Mouse (Mus musculus) neutrophil, adult 65 days (primary cell): Measurements from ENCODE around the gene Tuba1c. TPM values are rescaled to one million over a fixed set of nuclear protein-coding genes. Genes with fewer than 3 reads are reported as not detected.

Experiments
- total RNA-seq: library from RNA; stranded (reverse); gene quantifications from 2 replicates; pipeline ENCODE4 v1.2.4, GENCODE M21; 2023

Tuba1c gene
- 306 and 319 TPM in 2 replicates for total RNA-seq

DNA sequence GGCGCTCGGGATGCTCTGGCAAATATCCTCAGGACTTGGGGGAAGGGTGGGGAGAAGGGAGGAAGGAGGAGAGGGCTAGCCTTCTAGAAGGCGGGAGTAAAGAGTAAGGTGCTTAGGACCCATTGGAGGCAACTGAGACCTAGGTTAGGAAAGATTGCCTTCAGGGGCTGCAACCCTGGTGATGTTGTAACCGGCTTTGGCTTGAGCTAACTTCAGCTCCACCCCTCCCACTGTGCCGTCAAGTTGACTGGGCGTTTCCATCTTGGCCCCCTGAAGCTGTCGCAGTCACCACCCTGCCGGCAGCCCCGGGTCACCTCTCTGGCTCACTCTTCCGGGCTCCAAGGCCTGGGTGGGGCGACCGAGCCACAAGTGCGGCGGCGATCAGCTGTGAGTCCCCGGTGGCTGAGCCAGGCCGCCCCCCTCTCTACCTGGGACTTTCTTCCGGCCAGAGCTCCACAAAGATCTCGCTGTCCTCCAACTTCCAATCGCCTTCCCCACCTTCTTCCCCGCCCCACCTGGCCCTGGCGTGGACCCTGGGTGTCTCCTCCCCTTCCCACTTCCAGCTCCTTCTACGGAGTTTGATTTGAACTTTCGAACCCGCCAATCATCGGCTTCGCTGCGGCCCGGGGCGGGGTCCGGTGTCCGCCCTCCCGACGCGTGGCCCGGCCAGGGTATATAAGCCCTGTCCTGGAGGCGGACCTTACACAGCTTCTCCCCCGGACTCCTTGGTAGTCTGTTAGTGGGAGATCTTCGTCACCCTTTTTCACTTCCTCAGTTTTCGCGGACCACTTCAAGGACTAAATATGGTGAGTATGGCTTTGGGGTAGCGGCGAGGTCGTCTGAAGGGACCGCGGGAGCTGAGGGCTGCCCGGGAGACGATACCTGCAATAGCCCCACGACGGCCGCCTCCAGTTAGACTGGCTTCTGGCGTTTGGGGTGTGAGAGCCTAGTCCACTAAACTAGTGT, at the start of gene Tuba1c:
Gene Tuba1c (plus strand): TSS at position 273 of the 966 bp plus-strand sequence.

DNA sequence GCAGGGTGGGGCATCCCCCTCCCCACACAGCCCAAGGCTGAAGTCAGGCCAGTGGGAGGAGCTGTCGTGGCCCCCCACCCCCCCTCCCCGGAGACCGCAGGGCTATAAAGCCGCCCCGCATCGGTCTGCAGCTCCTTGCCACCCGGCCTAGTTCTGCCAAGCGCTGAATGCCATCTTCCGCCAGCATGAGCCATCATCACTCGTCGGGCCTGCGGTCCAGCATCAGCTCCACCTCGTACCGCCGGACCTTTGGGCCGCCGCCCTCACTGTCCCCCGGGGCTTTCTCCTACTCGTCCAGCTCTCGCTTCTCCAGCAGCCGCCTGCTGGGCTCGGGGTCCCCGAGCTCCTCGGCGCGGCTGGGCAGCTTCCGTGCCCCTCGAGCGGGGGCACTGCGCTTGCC, 25.3 kb downstream of the Tuba1c start, which contains the start of gene Prph:
Gene Prph (plus strand): TSS at position 135 of the 400 bp plus-strand sequence.

GRCm38 (mm10) chr15:99074019-99074599, 44.4 kb downstream of the Tuba1c start, which contains the start of gene Troap:
TSS of gene Troap (plus strand) at chr15:99074575.

GRCm38 (mm10) chr15:99087253-99088075, 57.8 kb downstream of the Tuba1c start, which contains the start of gene C1ql4:
TSS of gene C1ql4 (minus strand) at chr15:99087817.

Other genes starting within 250 kb of the Tuba1c start
- not detected in 2 replicates for gene Wnt1, start 240.0 kb upstream of the Tuba1c start, total RNA-seq
- gene Ddn, start 220.4 kb upstream of the Tuba1c start, total RNA-seq: not detected in 2 replicates
- 158 and 237 TPM in 2 replicates for gene Prkag1, start 198.4 kb upstream of the Tuba1c start, total RNA-seq
- gene Kmt2d, start 158.7 kb upstream of the Tuba1c start, total RNA-seq: 122 and 166 TPM in 2 replicates
- 2.0 and 3.1 TPM in 2 replicates for gene Rhebl1, start 135.4 kb upstream of the Tuba1c start, total RNA-seq
- gene Dhh, start 131.4 kb upstream of the Tuba1c start, total RNA-seq: not detected in 2 replicates
- 106 and 139 TPM in 2 replicates for gene Lmbr1l, start 111.7 kb upstream of the Tuba1c start, total RNA-seq
- gene Tuba1b, start 95.3 kb upstream of the Tuba1c start, total RNA-seq: 228 and 274 TPM in 2 replicates
- gene Gm49450, start 76.3 kb upstream of the Tuba1c start, total RNA-seq: not detected in 2 replicates
- gene Tuba1a, start 76.2 kb upstream of the Tuba1c start, total RNA-seq: 122 and 136 TPM in 2 replicates
- gene Prph, start 25.3 kb downstream of the Tuba1c start, total RNA-seq: 0.25 TPM in 1 of 2 replicates, not detected in the other
- gene Troap, start 44.7 kb downstream of the Tuba1c start, total RNA-seq: 24.2 and 31.0 TPM in 2 replicates
- gene C1ql4, start 57.9 kb downstream of the Tuba1c start, total RNA-seq: not detected in 2 replicates
- 1.7 and 2.2 TPM in 2 replicates for gene Dnajc22, start 63.3 kb downstream of the Tuba1c start, total RNA-seq
- gene Spats2, start 96.0 kb downstream of the Tuba1c start, total RNA-seq: 0.29 TPM in 1 of 2 replicates, not detected in the other
- not detected in 2 replicates for gene Kcnh3, start 195.0 kb downstream of the Tuba1c start, total RNA-seq
- gene Mcrs1, start 222.1 kb downstream of the Tuba1c start, total RNA-seq: 55.8 and 72.9 TPM in 2 replicates